Mouse (Mus musculus) spleen, postnatal 10 days (tissue): ENCODE data around the gene Tm4sf1.

Source experiments
- DNase-seq, 2 experiments: peaks; one replicate each; pipeline ENCODE4 v3.0.0; 2021 to 2022; ENCODE audit warnings: low spot score in 2 of 2

Gene Tm4sf1

GRCm38 (mm10) chr3:57287854-57288720 lies 13.7 kb downstream of the Tm4sf1 start:
- no peak for DNase-seq

- DNase-seq = no peak
Observed at GRCm38 (mm10) chr3:57287438-57287837, 14.3 kb downstream of the Tm4sf1 start.

GRCm38 (mm10) chr3:57278225-57278624 lies 23.6 kb downstream of the Tm4sf1 start:
- no peak for DNase-seq

GRCm38 (mm10) chr3:57277453-57277852 lies 24.3 kb downstream of the Tm4sf1 start:
- no peak for DNase-seq

- no peak for DNase-seq
Observed at GRCm38 (mm10) chr3:57276821-57277220, 25.0 kb downstream of the Tm4sf1 start.

- no peak for DNase-seq
Observed at GRCm38 (mm10) chr3:57268994-57269393, 32.8 kb downstream of the Tm4sf1 start.

- no peak for DNase-seq
Observed at GRCm38 (mm10) chr3:57267559-57268173, 34.1 kb downstream of the Tm4sf1 start.

GRCm38 (mm10) chr3:57253041-57253440 lies 48.7 kb downstream of the Tm4sf1 start:
- DNase-seq = no peak

GRCm38 (mm10) chr3:57252551-57252950 lies 49.2 kb downstream of the Tm4sf1 start:
- no peak for DNase-seq

- no peak for DNase-seq
Observed at GRCm38 (mm10) chr3:57245242-57245641, 56.5 kb downstream of the Tm4sf1 start.
